Mouse (Mus musculus): ENCODE measurements around the gene P3h1. TPM values are rescaled to one million over a fixed set of nuclear protein-coding genes. Genes with fewer than 3 reads are reported as not detected.

P3h1 gene
- polyA plus RNA-seq, 1 experiment: 30.0 TPM

- Histone ChIP-seq H3K27me3 (ENCODE audit: control insufficient read depth, insufficient read depth, low read length, poor library complexity, severe bottlenecking) (no peaks in the 10 kb centered on the region), H3K4me3 (ENCODE audit: low read depth, low read length) (no peak overlapping the region)
- TF ChIP-seq EP300 (IDR thresholded peaks at IDR 0.05; ENCODE audit: insufficient read depth, low read depth, low read length) (no peak), POLR2A (IDR thresholded peaks at IDR 0.05; ENCODE audit: insufficient read depth, low read length) (no peak), CTCF (IDR thresholded peaks at IDR 0.05; ENCODE audit: low read depth, low read length) (no peak)
Observed at GRCm38 (mm10) chr4:119297361-119297760, 64.6 kb downstream of the P3h1 start.

More at GRCm38 (mm10) chr4:119297361-119297760, 64.6 kb downstream of the P3h1 start:
- Histone ChIP-seq H3K27ac (ENCODE audit: insufficient read depth, low read length) (no peak overlapping the region), H3K9me3 (replicated peaks; ENCODE audit: control insufficient read depth, insufficient read depth, low read length, poor library complexity, severe bottlenecking) (no peaks in the 10 kb centered on the region), H3K36me3 (ENCODE audit: control insufficient read depth, insufficient read depth, low read length, poor library complexity, severe bottlenecking) (peaks cover 10% of the 10 kb centered on the region), H3K4me1 (ENCODE audit: control insufficient read depth, insufficient read depth, low read length) (no peaks in the 10 kb centered on the region), H3K9ac (ENCODE audit: low read depth, poor library complexity, severe bottlenecking) (no peak overlapping the region)

Other genes starting within 250 kb of the P3h1 start
- 682 and 697 TPM in 2 replicates for gene Slc2a1, start 124.2 kb upstream of the P3h1 start, polyA plus RNA-seq (2011; ENCODE audit: insufficient read depth, insufficient read length, low read depth, missing spikeins)
- gene Zfp691, start 58.7 kb upstream of the P3h1 start, polyA plus RNA-seq (2011; ENCODE audit: insufficient read depth, insufficient read length, low read depth, missing spikeins): 12.3 and 14.8 TPM in 2 replicates
- gene Ermap, start 42.9 kb upstream of the P3h1 start, polyA plus RNA-seq (2011; ENCODE audit: insufficient read depth, insufficient read length, low read depth, missing spikeins): 0.37 and 0.52 TPM in 2 replicates
- gene Svbp, start 37.6 kb upstream of the P3h1 start, polyA plus RNA-seq (2011; ENCODE audit: insufficient read depth, insufficient read length, low read depth, missing spikeins): 34.2 and 39.1 TPM in 2 replicates
- 0.73 TPM in 1 of 2 replicates, not detected in the other for gene Tmem269, start 14.7 kb upstream of the P3h1 start, polyA plus RNA-seq (2011; ENCODE audit: insufficient read depth, insufficient read length, low read depth, missing spikeins)
- 20.7 and 21.0 TPM in 2 replicates for gene AU022252, start 203 bp upstream of the P3h1 start, polyA plus RNA-seq (2011; ENCODE audit: insufficient read depth, insufficient read length, low read depth, missing spikeins)
- gene Cldn19, start 22.5 kb downstream of the P3h1 start, polyA plus RNA-seq (2011; ENCODE audit: insufficient read depth, insufficient read length, low read depth, missing spikeins): 0.15 and 0.35 TPM in 2 replicates
- gene Ybx1, start 61.7 kb downstream of the P3h1 start, polyA plus RNA-seq (2011; ENCODE audit: insufficient read depth, insufficient read length, low read depth, missing spikeins): 1,520 and 1,534 TPM in 2 replicates
- gene Ppih, start 87.6 kb downstream of the P3h1 start, polyA plus RNA-seq (2011; ENCODE audit: insufficient read depth, insufficient read length, low read depth, missing spikeins): 135 and 148 TPM in 2 replicates
- 6.0 and 6.9 TPM in 2 replicates for gene Ccdc30, start 182.6 kb downstream of the P3h1 start, polyA plus RNA-seq (2011; ENCODE audit: insufficient read depth, insufficient read length, low read depth, missing spikeins)
- gene Ppcs, start 189.5 kb downstream of the P3h1 start, polyA plus RNA-seq (2011; ENCODE audit: insufficient read depth, insufficient read length, low read depth, missing spikeins): 13.3 and 15.5 TPM in 2 replicates
- gene Zmynd12, start 189.9 kb downstream of the P3h1 start, polyA plus RNA-seq (2011; ENCODE audit: insufficient read depth, insufficient read length, low read depth, missing spikeins): 0.96 TPM in 1 of 2 replicates, not detected in the other

All from ES-Bruce4 (cell line).